Comparison of ENCODE assay signal across 14 mouse cellular contexts in the genomic region with DNA sequence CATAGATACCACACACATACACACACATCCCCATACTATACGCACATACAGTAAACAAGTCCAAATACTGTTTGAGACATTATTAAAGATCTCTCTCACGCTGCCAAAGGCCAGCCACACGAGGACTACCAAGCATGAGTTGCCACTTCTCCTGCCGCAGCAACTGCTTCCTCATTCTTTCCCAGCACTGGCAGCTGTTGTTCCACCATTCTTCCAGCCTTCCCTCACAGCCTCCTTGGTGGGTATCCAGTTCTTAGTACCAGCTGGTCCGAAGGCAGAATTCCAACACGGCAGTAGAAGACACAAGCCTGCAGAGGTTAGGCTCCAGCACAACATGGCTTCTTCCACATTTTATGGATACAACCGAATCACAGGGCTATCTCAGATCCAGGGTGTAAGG. TPM values are rescaled to one million over a fixed set of nuclear protein-coding genes. Genes with fewer than 3 reads are reported as not detected.
A peak's percentile ranks its signal among the peaks of the same experiment; 100 is the strongest.
DNase-seq lines count a peak whose midpoint lies in the region.
"Had no signal": no experiment of that assay in that cellular context is flagged by ENCODE, and none has a peak within 500 bp of the region (broad histone marks: within the 10 kb centered on the region; RNA-seq: fewer than 3 reads in every experiment).

No protein-coding gene starts in this region.

- DNase-seq in layer of hippocampus, adult 11-12 months (ENCODE audit: low spot score), result peak; percentile 52
- no peak for DNase-seq in layer of hippocampus, adult 9-10 months (ENCODE audit: low spot score)
- DNase-seq in right cerebral cortex, postnatal 14 days, result peak; percentile 17
- no peak for DNase-seq in right cerebral cortex, adult 2 months (ENCODE audit: low spot score in 2 of 2)
- DNase-seq in layer of hippocampus, postnatal 10 days (ENCODE audit: low spot score in 2 of 2), result peak; percentile 37 to 43
- no peak for DNase-seq in ovary, postnatal 10 days (ENCODE audit: low spot score)
- DNase-seq in spleen, postnatal 36 days (ENCODE audit: low spot score in 2 of 2), result no peak
- DNase-seq: adrenal gland, postnatal 36 days; cerebellum, adult 9-11 months; gastrocnemius, postnatal 36 days; heart, postnatal 10 days; kidney, postnatal 4 days; thymus, postnatal 14 days had no signal

RNA-seq across cellular contexts. Expression of gene Msantd2, which starts 14.2 kb away (rescaled TPM):
- total RNA-seq in layer of hippocampus, postnatal 10 days (2021), result 10 to 100 TPM; 24.5 to 29.1 TPM

RNA-seq across cellular contexts. Expression of gene Robo3, which starts 41.9 kb away (rescaled TPM):
- 10 to 100 TPM; 14.9 to 22.8 TPM for total RNA-seq in layer of hippocampus, postnatal 10 days (2021)
- total RNA-seq: gastrocnemius, postnatal 36 days; heart, postnatal 10 days had no signal

RNA-seq across cellular contexts. Expression of gene Esam, which starts 53.0 kb away (rescaled TPM):
- 10 to 100 TPM; 30.3 to 31.5 TPM for total RNA-seq in layer of hippocampus, postnatal 10 days (2021)
- total RNA-seq: G1E had no signal

Comparison
In these comparisons a context has a peak if more than half of its experiments do, and no peak if none do; other contexts are left out.
1. DNase-seq: peak in layer of hippocampus, adult 11-12 months (single experiment), right cerebral cortex, postnatal 14 days (single experiment) and layer of hippocampus, postnatal 10 days (2 of 2); none in layer of hippocampus, adult 9-10 months (single experiment), right cerebral cortex, adult 2 months (0 of 2), ovary, postnatal 10 days (single experiment) and spleen, postnatal 36 days (0 of 2).